Mouse (Mus musculus) MEL (cell line): ENCODE data around the gene Rcbtb1.
A peak's percentile ranks its signal among the peaks of the same experiment; 100 is the strongest.

Source experiments
- CTCF ChIP-seq, 3 experiments: IDR thresholded peaks in 2 of 3; conservative IDR thresholded peaks in 1 of 3; 2 replicates each; pipeline ENCODE4 v1.5.1; 2011 to 2012; ENCODE audit warnings: low read length in 3 of 3, low read depth in 2 of 3, mild to moderate bottlenecking in 2 of 3, improper control_type of control experiment in 1 of 3, inconsistent platforms in 1 of 3, mixed read lengths in 1 of 3, moderate library complexity in 1 of 3; ENCODE audit not compliant: control insufficient read depth in 1 of 3, insufficient read depth in 1 of 3, poor library complexity in 1 of 3, severe bottlenecking in 1 of 3
- EP300 ChIP-seq, 2 experiments: IDR thresholded peaks; 2 replicates each; pipeline ENCODE4 v1.6.1; 2011; ENCODE audit warnings: improper control_type of control experiment in 2 of 2, low read length in 2 of 2, low read depth in 1 of 2, mild to moderate bottlenecking in 1 of 2
- MAX ChIP-seq: IDR thresholded peaks from 2 replicates; pipeline ENCODE4 v1.6.1; 2011; ENCODE audit warnings: low read length, improper control_type of control experiment
- POLR2A ChIP-seq, 2 experiments: IDR thresholded peaks; 2 replicates each; pipeline ENCODE4 v1.6.1; 2011 to 2012; ENCODE audit warnings: low read length in 2 of 2, mild to moderate bottlenecking in 2 of 2, control low read depth in 1 of 2, improper control_type of control experiment in 1 of 2, low read depth in 1 of 2, moderate library complexity in 1 of 2; ENCODE audit not compliant: control insufficient read depth in 1 of 2, insufficient read depth in 1 of 2, poor library complexity in 1 of 2
- TCF12 ChIP-seq: IDR thresholded peaks from 2 replicates; pipeline ENCODE4 v1.6.1; 2014; ENCODE audit warnings: low read depth, mild to moderate bottlenecking, inconsistent platforms, low read length, improper control_type of control experiment, moderate library complexity

DNA sequence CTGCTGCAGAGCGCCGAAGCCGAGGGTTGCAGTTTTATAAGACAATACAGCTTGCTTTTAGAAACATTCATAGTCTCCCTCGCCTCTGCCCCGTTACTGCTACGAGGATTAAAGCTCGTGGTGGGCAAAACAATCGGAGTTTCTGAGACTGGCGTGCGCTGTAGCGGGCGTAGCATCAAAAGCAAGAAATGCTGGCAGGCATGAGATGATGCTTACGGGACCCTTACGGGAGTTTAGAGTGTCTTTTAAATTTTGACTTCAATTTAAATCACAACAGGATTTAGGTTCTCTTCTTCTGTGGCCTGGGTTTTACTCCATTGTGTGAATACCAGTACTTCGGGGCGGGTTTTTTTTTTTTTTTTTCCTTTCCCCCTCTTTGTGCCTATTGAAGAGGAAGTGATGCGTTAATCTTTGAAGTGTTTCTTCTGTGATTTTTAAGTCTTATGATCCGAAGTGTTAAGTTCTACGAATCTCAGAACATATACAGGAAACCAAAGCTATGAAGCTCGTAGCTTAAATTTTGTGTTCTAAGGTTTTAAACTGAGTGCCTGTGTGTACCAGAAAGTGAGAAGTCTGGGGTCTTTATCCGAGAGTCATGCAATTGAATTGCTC, 701 bp downstream of the Rcbtb1 start:
- TF ChIP-seq TCF12 (no peak), EP300 (IDR thresholded peaks at IDR 0.05; ENCODE audit: low read depth in 1 of 2, low read length in 2 of 2) (no peak), CTCF (IDR thresholded peaks at IDR 0.05 in 2 of 3, conservative IDR thresholded peaks at IDR 0.05 in 1 of 3; ENCODE audit: control insufficient read depth in 1 of 3, insufficient read depth in 1 of 3, low read depth in 2 of 3, low read length in 3 of 3, poor library complexity in 1 of 3, severe bottlenecking in 1 of 3) (no peak), POLR2A (IDR thresholded peaks at IDR 0.05; ENCODE audit: control insufficient read depth in 1 of 2, insufficient read depth in 1 of 2, low read depth in 1 of 2, low read length in 2 of 2, poor library complexity in 1 of 2) (no peak), MAX (peak; percentile 41; the same call in 1 of the 2 replicates)
